Mouse (Mus musculus): ENCODE data around the gene Myo18b. TPM values are rescaled to one million over a fixed set of nuclear protein-coding genes. Genes with fewer than 3 reads are reported as not detected.

Gene Myo18b
- polyA plus RNA-seq, 1 experiment from 2014 or later: 0.80 TPM

DNA sequence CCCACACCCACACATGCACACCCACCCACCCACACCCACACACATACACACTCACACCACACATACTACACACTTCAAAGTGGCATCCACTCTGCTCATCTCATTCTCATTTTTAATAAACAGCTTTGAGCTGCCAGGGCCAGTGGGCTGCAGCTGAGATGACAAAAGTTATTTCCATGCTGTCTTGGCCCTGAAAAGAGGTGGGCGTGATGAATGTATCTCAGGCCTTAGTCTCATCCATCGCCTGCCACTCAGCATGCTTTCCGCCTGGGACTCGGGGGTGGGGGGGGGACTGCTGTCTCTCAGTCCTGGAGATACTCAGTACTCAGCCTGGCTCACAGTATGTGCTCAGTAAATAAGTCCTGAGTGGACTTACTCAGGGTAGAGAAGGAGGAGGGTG lies 199.5 kb downstream of the Myo18b start:
- ATAC-seq (ENCODE audit: insufficient read depth): no peak
- no peaks in the 10 kb centered on the region for H3K36me3 ChIP-seq (ENCODE audit: insufficient read depth)
- H3K4me1 ChIP-seq (ENCODE audit: insufficient read depth): no peaks in the 10 kb centered on the region
- H3K4me2 ChIP-seq: no peak overlapping the region
- no peak overlapping the region for H3K9ac ChIP-seq
- no peak overlapping the region for H3K4me3 ChIP-seq (ENCODE audit: low read depth, low read length)
- H3K9me3 ChIP-seq (ENCODE audit: low read depth, low read length): no peaks in the 10 kb centered on the region
- TF ChIP-seq CTCF (IDR thresholded peaks at IDR 0.05; ENCODE audit: low read depth): no peak
- 25% methylated on average over 4 of the region's 4 CpGs for WGBS
- no peak overlapping the region for H3K27ac ChIP-seq (ENCODE audit: low read depth)
- H3K27me3 ChIP-seq (ENCODE audit: insufficient read depth, low read length): no peaks in the 10 kb centered on the region
- peak; percentile 19 for DNase-seq

DNA sequence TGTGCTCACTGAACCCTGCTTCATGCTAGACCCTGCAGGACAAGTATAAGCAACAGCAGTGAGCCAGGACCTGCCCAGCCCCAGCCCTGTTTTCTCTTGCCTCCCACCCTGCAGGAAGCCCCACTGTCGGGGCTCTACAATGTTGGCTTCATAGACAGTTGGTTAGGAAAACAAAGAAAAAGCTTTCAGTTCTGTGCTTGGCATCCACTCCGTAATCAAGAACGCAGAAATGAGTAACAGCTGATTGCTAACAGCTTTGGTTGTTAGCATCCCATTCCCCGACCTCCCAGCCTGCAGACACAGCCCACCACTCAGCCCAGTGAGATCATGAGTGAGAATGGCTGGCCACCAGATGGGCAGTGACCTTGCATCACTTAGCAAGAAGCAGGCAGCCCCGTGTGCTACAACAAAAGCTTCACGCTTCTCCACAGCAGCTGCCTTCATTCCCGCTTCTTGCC lies 200.9 kb downstream of the Myo18b start:
- ATAC-seq (ENCODE audit: insufficient read depth): peak; percentile 41; the same call in 1 of the 2 replicates
- DNase-seq: peak; percentile 49
- Histone ChIP-seq H3K4me3 (ENCODE audit: low read depth, low read length) (no peak overlapping the region), H3K4me1 (ENCODE audit: insufficient read depth) (no peaks in the 10 kb centered on the region), H3K36me3 (ENCODE audit: insufficient read depth) (no peaks in the 10 kb centered on the region), H3K27ac (ENCODE audit: low read depth) (no peak overlapping the region), H3K4me2 (no peak overlapping the region), H3K9ac (no peak overlapping the region), H3K9me3 (ENCODE audit: low read depth, low read length) (no peaks in the 10 kb centered on the region), H3K27me3 (ENCODE audit: insufficient read depth, low read length) (no peaks in the 10 kb centered on the region)
- TF ChIP-seq CTCF (IDR thresholded peaks at IDR 0.05; ENCODE audit: low read depth): no peak
- WGBS: 30% methylated on average over 7 of the region's 7 CpGs

DNA sequence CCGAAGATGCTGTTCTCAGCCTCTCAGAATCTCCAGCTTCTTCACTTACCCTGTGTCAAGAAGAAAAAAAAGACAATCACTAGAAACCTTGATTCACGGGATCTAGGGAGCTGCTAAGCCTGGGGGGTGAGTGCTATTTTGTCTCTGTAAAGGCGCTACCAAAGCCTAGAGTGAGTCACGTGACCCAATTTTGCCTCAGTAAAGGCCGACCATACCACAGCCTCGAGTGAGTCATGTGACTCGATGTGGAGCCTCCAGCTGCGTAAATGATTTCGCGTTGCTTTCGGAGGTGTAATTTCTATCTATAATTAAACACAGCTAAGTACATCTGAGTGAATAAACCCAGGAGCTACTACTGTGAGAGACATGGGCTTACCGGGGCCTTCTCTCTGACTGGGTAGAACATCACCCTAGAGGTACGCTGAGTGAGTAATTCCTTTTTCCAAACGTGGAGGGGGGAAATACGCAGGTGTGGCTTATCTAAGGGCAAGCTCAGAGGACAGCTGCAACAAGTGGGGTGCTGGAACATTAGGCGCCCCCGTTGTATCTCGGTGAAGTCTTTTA lies 202.8 kb downstream of the Myo18b start:
- no peak overlapping the region for H3K4me3 ChIP-seq (ENCODE audit: low read depth, low read length)
- no peak overlapping the region for H3K27ac ChIP-seq (ENCODE audit: low read depth)
- WGBS: 71% methylated on average over 18 of the region's 18 CpGs
- no peaks in the 10 kb centered on the region for H3K4me1 ChIP-seq (ENCODE audit: insufficient read depth)
- no peak overlapping the region for H3K4me2 ChIP-seq
- H3K9ac ChIP-seq: no peak overlapping the region
- H3K36me3 ChIP-seq (ENCODE audit: insufficient read depth): no peaks in the 10 kb centered on the region
- DNase-seq: no peak
- no peaks in the 10 kb centered on the region for H3K9me3 ChIP-seq (ENCODE audit: low read depth, low read length)
- TF ChIP-seq CTCF (IDR thresholded peaks at IDR 0.05; ENCODE audit: low read depth): no peak
- no peaks in the 10 kb centered on the region for H3K27me3 ChIP-seq (ENCODE audit: insufficient read depth, low read length)
- ATAC-seq (ENCODE audit: insufficient read depth): no peak

DNA sequence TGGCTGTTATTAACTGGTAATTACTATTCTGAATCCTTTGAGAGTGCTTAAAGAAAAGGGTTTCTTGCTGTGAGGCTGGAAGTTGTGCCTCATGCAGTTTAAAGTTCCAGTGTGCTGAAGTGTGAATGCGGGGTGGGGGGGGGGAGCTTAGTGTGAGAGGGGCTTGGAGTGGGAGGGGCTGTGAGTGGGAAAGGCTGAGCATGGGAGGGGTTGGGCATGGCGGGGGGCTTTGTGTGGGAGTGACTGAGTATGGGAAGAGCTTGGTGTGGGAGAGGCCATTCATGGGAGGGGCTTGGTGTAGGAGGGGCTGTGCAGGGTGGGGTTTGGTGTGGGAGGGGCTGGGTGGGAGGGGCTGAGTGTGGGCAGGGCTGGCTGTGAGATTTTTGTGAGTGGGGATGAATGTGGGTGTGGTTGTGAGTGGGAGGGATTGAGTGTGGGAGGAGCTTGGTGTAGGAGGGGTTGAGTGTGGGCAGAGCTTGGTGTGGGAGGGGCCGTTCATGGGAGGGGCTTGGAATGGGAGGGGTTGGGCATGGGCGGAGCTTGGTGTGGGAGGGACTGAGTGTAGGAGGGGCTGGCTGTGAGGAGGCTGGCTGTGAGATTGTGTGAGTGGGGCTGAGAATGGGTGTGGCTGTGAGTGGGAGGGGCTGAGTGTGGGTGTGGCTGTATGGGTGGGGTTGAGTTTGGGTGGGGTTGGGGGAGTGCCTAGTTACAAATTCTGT lies 208.9 kb downstream of the Myo18b start:
- Histone ChIP-seq H3K9me3 (ENCODE audit: low read depth, low read length) (no peaks in the 10 kb centered on the region), H3K4me1 (ENCODE audit: insufficient read depth) (no peaks in the 10 kb centered on the region), H3K4me3 (ENCODE audit: low read depth, low read length) (no peak overlapping the region), H3K27ac (ENCODE audit: low read depth) (no peak overlapping the region), H3K36me3 (ENCODE audit: insufficient read depth) (no peaks in the 10 kb centered on the region), H3K27me3 (ENCODE audit: insufficient read depth, low read length) (no peaks in the 10 kb centered on the region), H3K9ac (no peak overlapping the region), H3K4me2 (no peak overlapping the region)
- DNase-seq (no peak), ATAC-seq (ENCODE audit: insufficient read depth) (no peak)
- no peak for TF ChIP-seq CTCF (IDR thresholded peaks at IDR 0.05; ENCODE audit: low read depth)
- 63% methylated on average over 4 of the region's 4 CpGs for WGBS

DNA sequence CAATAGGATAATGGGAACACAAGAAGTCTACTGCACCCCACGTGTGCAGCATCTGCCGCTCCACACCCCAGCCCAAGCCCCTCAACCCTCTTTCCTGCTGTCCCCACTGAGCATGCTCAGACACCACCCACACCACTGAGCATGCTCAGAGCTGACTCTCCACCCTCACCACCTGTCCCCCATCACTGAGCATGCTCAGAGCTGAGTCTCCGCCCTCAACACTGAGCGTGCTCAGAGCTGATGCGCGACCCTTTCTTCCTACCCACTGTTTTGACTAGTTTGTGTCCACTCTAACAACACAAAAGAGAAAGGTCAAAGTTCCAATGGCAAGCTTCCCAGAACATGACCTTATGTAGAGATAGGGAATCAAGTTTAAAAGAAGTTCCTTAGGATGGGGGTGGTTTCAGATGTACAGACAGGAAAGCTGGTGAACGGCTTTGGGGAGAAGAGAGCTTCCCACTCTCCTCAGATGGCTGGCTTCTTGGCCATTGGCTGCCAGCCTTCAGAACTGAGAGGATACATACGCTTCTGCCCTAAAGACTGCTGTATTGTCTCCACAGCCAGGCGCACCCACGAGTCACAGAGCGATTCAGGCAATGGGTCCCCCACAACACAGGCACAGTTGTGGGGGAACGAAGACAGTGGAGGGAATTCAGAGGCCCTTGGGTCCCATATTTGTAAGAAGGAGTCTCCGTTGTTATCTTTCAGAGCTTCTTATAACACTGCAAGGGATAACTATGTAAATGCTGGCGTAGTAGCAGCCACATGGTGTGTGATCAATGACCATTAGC lies 209.7 kb downstream of the Myo18b start:
- Histone ChIP-seq H3K4me3 (ENCODE audit: low read depth, low read length) (no peak overlapping the region), H3K4me1 (ENCODE audit: insufficient read depth) (no peaks in the 10 kb centered on the region), H3K27ac (ENCODE audit: low read depth) (no peak overlapping the region), H3K36me3 (ENCODE audit: insufficient read depth) (no peaks in the 10 kb centered on the region), H3K4me2 (no peak overlapping the region), H3K27me3 (ENCODE audit: insufficient read depth, low read length) (no peaks in the 10 kb centered on the region), H3K9me3 (ENCODE audit: low read depth, low read length) (no peaks in the 10 kb centered on the region), H3K9ac (no peak overlapping the region)
- 78% methylated on average over 14 of the region's 14 CpGs for WGBS
- TF ChIP-seq CTCF (IDR thresholded peaks at IDR 0.05; ENCODE audit: low read depth): no peak
- ATAC-seq (ENCODE audit: insufficient read depth) (no peak), DNase-seq (no peak)

DNA sequence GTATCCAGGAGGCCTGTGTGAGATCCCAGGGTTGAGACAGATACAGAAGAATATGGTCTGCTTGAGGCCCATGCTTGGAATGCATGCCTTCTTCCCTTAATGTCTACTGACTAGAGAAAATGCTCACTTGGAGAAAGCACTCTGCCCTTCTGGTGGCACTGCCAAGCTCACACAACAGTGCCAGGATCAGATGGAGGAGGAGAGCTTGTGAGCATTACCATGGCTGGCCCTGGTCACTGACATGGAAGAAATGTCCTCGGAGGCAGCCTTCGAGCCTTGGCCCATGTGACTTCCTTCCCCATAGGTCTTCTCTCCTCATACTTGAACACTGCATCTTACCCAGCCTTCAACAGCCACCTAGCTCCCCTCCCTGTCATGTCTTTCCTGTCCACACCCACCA lies 216.9 kb downstream of the Myo18b start:
- 76% methylated on average over 2 of the region's 2 CpGs for WGBS
- Histone ChIP-seq H3K4me1 (ENCODE audit: insufficient read depth) (no peaks in the 10 kb centered on the region), H3K4me3 (ENCODE audit: low read depth, low read length) (no peak overlapping the region), H3K9ac (no peak overlapping the region), H3K27me3 (ENCODE audit: insufficient read depth, low read length) (no peaks in the 10 kb centered on the region), H3K36me3 (ENCODE audit: insufficient read depth) (no peaks in the 10 kb centered on the region), H3K27ac (ENCODE audit: low read depth) (no peak overlapping the region), H3K4me2 (no peak overlapping the region), H3K9me3 (ENCODE audit: low read depth, low read length) (no peaks in the 10 kb centered on the region)
- ATAC-seq (ENCODE audit: insufficient read depth) (no peak), DNase-seq (no peak)
- no peak for TF ChIP-seq CTCF (IDR thresholded peaks at IDR 0.05; ENCODE audit: low read depth)

DNA sequence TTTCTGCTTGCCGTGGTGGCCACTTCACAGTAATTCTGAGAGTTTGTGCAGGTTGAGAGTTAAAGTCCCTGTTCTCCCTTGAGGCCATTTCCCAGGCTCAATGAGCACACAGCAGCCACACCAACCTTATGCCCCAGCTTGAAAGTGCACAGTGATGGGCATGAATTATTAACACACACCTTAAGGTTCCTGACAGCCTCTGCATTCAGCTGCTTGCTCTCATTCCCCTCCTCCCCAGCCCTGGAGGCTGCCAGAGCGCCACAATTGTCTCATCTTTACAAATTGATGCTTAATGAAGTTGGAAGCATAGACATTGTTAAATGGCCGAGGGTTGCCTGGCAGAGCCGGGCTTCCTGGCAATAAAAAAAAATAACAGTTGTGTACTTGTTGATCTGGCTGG lies 218.0 kb downstream of the Myo18b start:
- no peak overlapping the region for H3K27ac ChIP-seq (ENCODE audit: low read depth)
- 62% methylated on average over 4 of the region's 4 CpGs for WGBS
- H3K4me2 ChIP-seq: no peak overlapping the region
- H3K9me3 ChIP-seq (ENCODE audit: low read depth, low read length): no peaks in the 10 kb centered on the region
- H3K4me3 ChIP-seq (ENCODE audit: low read depth, low read length): no peak overlapping the region
- no peak overlapping the region for H3K9ac ChIP-seq
- no peak for TF ChIP-seq CTCF (IDR thresholded peaks at IDR 0.05; ENCODE audit: low read depth)
- no peaks in the 10 kb centered on the region for H3K27me3 ChIP-seq (ENCODE audit: insufficient read depth, low read length)
- H3K36me3 ChIP-seq (ENCODE audit: insufficient read depth): no peaks in the 10 kb centered on the region
- no peaks in the 10 kb centered on the region for H3K4me1 ChIP-seq (ENCODE audit: insufficient read depth)
- no peak for DNase-seq
- ATAC-seq (ENCODE audit: insufficient read depth): no peak
